Mouse (Mus musculus): ENCODE data around the gene Lrat. TPM values are rescaled to one million over a fixed set of nuclear protein-coding genes. Genes with fewer than 3 reads are reported as not detected.

The Lrat gene
- total RNA-seq (2015; ENCODE audit: low replicate concordance) (not detected in 2 replicates), total RNA-seq (2017; ENCODE audit: low replicate concordance) (not detected in 2 replicates)

DNA sequence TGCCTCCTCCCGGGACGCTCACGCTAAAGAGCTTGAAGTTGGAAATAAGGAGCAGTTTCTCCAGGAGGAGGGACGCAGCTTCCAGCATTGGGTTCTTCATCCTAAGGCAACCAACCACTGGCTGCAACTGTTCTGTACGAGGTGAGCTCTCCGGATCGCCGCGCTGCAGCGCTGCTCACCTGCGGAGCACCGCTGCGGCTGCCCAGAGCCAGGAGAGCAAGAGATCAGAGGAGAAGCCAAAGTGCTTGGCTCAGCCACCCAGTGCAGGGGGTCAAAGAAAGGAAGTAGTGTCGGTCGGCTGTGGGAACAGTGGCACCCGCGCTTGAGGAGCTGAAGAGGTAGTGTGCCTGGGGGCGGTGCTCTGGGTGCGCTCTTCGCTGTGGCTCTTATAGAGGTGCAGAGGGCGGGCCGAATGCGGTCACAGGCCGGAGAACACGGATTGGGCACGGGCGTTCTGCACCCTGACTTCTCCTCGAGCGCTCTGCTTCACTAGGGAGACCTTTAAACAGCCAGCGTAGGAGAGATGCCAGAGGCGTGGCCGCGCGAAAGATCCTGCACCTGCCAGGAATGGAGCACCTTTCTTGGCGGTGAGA, at the start of gene Lrat:
Lrat (minus strand) TSS at position 361 of the 593 bp plus-strand sequence.
- no peak for ATAC-seq (replicated peaks; ENCODE audit: low FRiP score, poor library complexity, severe bottlenecking)

GRCm38 (mm10) chr3:82952173-82952962, 48.6 kb upstream of the Lrat start:
- no peak for ATAC-seq (replicated peaks; ENCODE audit: low FRiP score, poor library complexity, severe bottlenecking)

- ATAC-seq (replicated peaks; ENCODE audit: low FRiP score, poor library complexity, severe bottlenecking), result no peak
These were observed 46.9 kb upstream of the Lrat start for GRCm38 (mm10) chr3:82950639-82951038.

- no peak for ATAC-seq (replicated peaks; ENCODE audit: low FRiP score, poor library complexity, severe bottlenecking)
These were observed 46.4 kb upstream of the Lrat start for GRCm38 (mm10) chr3:82950208-82950607.

DNA sequence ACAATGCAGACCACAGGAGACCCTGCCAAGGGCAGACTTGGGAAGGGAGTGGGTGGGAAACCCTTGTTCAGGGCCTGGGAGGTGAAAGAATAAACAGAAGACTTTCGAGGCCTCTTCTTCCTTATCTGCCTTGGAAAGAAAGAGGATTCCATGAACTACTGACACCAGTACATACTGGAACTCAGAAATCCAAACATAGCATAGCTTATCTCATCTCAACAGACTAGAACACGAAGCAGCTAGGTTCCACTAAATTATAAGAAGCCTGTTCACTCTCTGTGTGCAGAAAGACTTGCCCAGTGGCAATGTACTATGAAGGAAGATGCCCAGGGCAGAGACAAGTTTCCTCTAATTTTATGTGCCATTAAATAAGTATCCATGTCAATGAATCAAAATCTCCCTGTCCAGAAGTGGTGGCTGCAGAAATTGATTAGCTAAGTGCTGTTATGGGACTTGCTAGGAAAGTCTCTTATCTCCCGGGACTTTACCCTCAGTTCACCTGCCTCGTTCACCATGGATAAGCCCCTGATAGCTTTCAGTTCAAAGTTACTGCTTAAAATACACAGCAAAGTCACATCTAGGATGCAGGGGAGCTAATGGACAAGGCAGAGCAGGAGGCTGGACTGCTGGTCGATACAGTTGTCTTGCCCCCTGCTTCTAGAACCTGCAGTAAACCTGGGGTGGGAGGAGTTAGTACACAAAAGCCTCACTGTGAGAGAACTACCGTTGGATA, 42.8 kb upstream of the Lrat start:
- no peak for ATAC-seq (replicated peaks; ENCODE audit: low FRiP score, poor library complexity, severe bottlenecking)

DNA sequence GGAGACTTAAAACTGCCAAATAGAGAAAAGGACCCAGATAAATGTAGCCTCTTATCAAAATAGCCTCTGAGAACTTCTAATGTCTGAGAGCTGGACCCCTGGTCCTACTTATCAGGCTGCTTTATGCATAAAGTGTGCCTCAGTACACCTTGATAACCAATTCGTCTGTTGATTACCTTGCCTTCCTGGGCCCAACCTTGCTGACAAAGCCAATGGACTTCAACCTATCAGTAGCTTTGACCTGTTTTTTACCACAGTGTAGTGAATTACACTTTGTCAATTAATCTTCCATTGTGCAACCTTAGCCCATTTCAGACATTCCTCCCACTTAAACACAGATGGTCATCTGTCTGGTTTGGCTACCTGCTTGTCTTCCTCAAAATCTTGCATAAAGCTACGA, 24.1 kb upstream of the Lrat start:
- no peak for ATAC-seq (replicated peaks; ENCODE audit: low FRiP score, poor library complexity, severe bottlenecking)

- no peak for ATAC-seq (replicated peaks; ENCODE audit: low FRiP score, poor library complexity, severe bottlenecking)
These were observed 11.9 kb upstream of the Lrat start for GRCm38 (mm10) chr3:82915632-82916031.

- ATAC-seq (replicated peaks; ENCODE audit: low FRiP score, poor library complexity, severe bottlenecking), result no peak
These were observed 4.9 kb upstream of the Lrat start for GRCm38 (mm10) chr3:82908671-82909070.

DNA sequence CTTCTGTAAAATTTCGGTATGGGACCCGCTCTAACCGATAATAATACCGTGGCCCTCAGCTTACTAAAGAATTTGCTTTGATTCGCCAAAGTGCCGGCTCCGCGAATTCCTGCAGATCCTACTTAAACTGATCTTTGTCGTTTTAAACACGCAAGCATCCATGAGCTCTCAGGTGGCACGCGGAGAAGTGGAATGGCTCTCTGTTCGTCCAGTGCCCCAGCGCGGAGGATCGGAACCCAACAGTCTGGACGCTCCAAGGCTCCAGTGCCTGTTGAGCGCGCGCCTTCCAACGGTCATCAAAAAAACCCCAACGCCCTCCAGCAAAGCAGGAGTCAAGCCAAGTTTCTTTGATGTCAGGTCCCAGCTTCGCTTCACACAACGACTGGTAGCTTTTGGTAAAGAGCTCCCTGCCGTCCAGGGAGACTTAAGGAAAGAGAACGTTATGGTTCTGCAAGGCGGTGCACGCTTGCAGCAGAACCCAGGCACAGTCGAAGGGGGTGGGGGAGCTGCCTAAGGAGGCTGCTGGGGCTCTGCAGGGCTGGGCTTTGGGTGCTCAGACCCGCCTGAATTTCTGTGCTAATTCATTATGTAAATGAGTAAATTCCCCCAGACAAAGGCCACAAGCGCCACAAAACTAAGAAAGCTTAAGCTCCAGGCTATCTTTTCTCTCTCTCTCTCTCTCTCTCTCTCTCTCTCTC, 587 bp upstream of the Lrat start:
- ATAC-seq (replicated peaks; ENCODE audit: low FRiP score, poor library complexity, severe bottlenecking), result no peak

DNA sequence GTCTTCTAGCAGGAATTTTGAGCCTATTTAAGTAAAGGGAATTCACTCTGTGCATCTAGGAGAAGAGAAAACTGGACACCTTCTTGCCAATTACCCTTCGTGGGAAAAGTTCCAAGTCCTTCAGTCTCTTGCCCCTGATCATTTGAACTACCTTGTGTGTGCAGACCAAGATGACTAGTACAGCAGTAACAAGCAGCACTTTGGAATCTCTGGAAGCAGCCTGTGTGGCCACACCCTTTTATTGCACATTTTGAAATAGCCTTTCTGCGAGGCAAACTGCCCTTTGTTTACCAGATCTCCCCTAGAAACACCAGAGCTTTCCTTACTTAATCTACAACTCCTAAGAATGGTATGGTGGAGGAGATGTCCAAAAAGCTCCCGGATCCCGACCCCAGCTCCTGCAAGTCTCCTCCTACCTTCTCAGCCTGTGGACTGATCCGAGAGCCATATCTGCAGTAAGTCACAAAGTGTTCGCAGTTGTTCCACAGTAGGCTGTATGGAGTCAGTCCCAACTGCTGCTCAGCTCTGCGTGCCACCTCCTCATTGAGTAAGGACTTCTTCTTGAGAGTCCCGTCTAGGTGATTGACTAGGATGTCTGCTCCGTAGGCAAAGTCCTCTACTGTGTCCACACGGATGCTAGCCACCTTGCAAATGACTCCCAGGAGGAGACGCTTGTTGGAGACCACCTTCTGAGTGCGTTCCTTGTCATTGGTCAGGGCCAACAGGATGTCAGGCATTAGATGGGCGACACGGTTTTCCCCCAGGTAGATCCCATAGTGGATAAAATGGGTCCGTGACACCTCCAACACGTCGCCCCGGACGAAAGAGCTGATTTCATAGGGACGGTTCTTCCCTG, 788 bp downstream of the Lrat start:
- ATAC-seq (replicated peaks; ENCODE audit: low FRiP score, poor library complexity, severe bottlenecking), result no peak

DNA sequence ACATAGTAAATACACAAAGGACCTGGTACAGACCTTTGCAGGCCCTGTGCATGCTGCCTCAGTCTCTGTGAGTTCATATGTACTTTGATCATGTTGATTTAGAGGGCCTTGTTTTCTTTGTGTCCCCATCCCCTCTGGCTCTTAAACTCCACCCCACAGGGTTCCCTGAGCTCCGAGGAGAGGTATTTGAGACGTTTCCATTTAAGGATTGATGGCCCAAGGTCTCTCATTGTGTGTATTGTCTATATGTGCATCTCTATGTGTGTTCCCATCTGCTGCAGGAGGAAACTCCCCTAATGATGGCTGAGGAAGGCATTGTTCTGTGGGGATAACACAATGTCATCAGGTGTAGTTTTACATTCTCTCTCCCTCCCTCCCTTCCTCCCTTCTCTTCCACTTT, 14.9 kb downstream of the Lrat start:
- ATAC-seq (replicated peaks; ENCODE audit: low FRiP score, poor library complexity, severe bottlenecking), result no peak

- ATAC-seq (replicated peaks; ENCODE audit: low FRiP score, poor library complexity, severe bottlenecking), result no peak
These were observed 26.5 kb downstream of the Lrat start for GRCm38 (mm10) chr3:82877258-82877657.

DNA sequence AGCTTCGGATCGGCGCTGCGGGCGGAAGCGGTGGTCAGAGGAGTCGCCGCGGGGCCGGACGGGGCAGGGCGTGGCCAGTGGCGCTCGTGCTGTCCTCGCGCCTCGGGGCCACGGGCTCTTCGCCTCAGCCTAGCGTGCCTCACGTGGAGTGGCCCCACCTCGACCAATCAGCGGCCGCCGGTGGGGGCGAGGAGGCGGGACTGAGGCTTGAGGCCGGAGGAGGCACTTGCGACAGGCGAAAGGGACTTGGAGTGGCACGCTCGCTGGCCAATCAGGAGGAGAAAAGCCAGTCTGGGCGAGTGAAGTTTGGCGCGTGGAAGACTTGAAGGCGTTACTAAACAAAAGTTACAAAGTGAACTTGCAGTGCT, 27.4 kb downstream of the Lrat start, which contains the start of gene Rbm46:
Rbm46 (minus strand) TSS at position 112 of the 368 bp plus-strand sequence.
- no peak for ATAC-seq (replicated peaks; ENCODE audit: low FRiP score, poor library complexity, severe bottlenecking)

DNA sequence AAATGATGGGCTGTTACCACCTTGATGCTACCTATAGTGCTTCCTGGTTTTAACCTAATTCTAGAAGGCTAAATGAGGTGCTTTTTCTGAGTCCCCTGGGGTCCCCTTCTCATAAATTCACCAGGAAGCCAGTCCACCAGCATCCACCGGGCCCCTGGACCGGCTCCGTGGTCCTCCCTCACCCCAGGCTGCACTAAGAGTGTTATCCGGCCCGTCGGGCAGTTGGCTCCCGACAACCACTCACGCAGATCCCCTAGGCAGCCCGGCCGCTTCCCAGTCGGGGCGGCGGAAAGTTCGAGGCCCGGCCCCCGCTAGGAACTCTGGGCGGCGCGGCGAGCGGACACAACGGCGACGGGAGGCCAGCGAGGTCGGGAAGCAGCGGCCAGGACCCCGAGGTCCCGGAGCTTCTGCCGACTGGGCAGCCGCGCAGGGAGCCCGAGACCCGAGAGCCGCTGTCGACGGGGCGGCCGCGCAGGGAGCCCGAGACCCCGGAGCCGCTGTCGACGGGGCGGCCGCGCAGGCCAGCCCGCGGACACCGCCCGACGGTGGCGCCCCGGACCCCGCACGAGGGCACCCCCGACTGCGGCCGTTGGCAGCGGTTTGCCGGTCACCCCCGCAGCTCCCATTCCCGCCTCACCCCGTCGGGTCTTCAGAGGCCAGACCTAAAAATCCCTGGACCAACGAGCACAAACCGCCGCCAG, 28.0 kb downstream of the Lrat start:
- no peak for ATAC-seq (replicated peaks; ENCODE audit: low FRiP score, poor library complexity, severe bottlenecking)

DNA sequence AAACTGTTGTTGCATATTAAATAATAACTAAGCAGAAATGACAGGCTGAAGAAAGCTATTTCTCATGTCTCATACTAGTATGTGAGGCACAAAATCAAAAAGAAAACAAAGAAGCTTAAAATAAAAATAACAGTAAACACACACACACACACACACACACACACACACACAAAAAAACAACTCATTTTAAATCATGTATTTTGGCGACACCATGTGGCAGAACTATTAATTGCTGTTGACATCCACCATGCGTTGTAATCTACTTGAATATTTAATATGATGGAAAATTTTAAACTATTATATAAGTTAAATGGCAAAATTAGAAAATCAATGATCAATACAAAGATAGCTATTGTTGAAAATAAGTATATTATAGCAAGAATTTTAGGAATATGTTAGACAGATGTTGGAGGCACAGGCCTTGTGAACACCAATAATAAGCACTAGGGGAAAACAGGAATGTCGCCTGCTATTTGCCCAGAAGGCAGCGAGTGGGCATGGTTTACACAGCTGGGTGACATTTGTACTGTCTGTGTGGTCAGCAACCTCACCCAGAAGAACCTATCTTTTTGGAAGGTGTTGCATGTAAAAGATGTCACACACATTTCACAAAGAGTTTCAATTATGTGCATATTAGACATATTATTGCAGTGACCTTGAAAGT, 46.2 kb downstream of the Lrat start:
- ATAC-seq (replicated peaks; ENCODE audit: low FRiP score, poor library complexity, severe bottlenecking), result no peak
